Mouse (Mus musculus): Measurements from ENCODE around the gene Syngap1.
"Not testable (repeated sequence)": the region's sequence is repeated elsewhere in the genome, so short reads cannot be mapped to it uniquely, and the experiment has no call there.

Syngap1 gene

GRCm38 (mm10) chr17:26956895-26957294 is 15.8 kb downstream of the Syngap1 start:
- DNase-seq = no peak

DNA sequence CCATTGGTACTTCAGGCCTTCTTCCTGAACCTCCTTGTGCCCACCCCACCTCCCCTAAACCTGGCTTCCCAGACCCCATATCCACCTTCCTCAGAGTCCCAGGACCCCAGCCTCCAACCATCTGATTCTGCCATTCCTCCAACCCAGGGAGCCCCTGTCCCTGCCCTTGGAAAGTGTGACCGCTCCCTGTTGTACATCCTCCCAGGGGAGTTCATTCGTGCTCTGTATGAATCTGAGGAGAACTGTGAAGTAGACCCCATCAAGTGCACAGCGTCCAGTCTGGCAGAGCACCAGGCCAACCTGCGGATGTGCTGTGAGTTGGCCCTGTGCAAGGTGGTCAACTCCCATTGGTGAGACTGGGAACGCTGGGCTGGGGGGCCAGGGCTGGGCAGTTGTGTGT is 16.8 kb downstream of the Syngap1 start:
- no peak for DNase-seq

DNA sequence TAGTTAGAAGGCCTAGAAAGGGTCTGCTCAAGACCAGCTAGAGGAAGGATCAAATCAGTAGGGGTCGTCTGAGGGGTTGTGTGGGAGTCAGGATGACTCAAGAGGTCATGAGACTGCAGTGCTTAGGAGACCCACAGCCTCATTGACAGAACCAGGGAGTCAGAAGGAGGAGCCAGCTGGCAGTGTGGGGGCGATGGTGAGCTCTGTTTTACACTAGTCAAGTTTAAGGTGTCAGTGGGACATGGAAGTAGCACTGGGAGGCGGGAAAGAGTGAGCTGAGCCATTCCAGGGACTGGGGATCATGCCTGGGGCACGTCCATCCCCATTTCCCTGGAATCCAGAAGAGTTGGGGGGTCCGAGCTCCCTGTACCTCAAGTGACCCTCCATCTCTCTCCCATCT is 17.8 kb downstream of the Syngap1 start:
- DNase-seq = peak; percentile 75

GRCm38 (mm10) chr17:26959815-26960214 is 18.8 kb downstream of the Syngap1 start:
- no peak for DNase-seq

DNA sequence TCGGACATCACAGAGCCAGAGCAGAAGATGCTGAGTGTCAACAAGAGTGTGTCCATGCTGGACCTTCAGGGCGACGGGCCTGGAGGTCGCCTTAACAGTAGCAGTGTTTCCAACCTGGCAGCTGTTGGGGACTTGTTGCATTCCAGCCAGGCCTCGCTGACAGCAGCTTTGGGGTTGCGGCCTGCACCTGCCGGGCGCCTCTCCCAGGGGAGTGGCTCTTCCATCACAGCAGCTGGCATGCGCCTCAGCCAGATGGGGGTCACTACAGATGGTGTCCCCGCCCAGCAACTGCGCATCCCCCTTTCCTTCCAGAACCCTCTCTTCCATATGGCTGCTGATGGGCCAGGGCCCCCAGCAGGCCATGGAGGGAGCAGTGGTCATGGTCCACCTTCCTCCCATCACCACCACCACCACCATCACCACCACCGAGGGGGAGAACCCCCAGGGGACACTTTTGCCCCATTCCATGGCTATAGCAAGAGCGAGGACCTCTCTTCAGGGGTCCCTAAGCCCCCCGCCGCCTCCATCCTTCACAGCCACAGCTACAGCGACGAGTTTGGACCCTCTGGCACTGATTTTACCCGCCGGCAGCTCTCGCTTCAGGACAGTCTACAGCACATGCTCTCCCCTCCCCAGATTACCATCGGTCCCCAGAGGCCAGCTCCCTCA is 20.7 kb downstream of the Syngap1 start:
- no peak for DNase-seq

GRCm38 (mm10) chr17:26966993-26967392 is 25.9 kb downstream of the Syngap1 start:
- peak; percentile 77 for DNase-seq

DNA sequence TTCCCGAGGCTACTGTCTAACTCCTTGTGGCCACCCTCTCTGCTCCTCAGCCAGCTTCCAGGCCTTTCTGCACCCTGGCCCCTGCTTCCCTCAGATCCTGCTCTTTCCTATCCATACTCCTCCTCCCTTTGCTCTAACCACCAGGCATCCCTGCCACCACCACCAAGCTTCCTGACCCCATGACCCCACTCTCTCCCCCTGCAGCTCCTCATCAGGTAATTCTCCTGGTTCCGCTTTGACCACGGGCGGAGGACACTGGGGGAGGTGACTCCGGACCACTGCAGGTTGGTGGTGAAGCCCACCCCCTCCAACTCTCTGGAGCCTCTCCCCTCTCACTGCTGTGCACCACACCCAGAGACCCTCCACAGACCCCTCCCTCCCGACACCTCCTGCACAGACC is 26.4 kb downstream of the Syngap1 start:
- DNase-seq = no peak

DNA sequence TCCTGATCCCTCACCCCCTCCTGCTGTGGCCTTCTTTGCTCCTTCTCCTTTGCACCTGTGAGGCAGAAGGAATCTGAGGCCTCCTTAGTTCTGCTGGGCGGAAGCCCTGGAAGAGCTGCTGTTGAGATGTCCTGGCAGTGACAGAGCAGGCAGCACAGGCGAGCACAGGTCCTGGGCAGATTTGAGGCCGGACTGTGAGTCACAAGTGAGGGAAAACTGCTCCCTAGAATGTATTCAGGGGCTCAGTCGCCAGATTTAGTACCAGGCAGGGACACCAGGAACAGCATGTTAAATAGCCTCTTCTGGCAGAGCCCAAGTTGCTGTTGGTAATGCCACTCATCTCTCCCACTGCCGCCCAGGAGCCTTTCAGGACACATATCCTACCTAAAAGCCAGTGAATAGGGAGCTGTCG is 27.2 kb downstream of the Syngap1 start:
- no peak for DNase-seq

DNA sequence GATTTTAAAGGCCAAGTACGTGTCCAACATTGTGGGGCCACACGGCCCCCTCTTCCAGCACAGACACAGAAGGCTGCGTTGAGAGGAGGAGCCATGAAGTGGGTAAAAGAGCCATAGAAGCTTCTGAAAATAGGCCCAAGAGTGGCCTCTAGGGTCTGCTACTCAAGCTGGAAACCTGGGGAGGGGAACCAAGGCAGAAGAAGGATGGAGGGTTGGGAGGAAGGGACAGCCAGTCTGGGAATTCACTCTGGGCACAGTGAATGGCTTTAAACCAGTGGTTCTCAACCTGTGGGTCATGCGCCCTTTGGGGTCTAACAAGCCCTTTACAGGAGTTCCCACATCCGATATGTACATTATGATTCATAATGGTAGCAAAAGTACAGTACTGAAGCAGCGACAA is 28.2 kb downstream of the Syngap1 start:
- DNase-seq = no peak

- DNase-seq = no peak
These were observed 29.2 kb downstream of the Syngap1 start for GRCm38 (mm10) chr17:26970221-26970620.

GRCm38 (mm10) chr17:26971247-26971905 is 30.3 kb downstream of the Syngap1 start:
- no peak for DNase-seq

GRCm38 (mm10) chr17:26972107-26972506 is 31.1 kb downstream of the Syngap1 start:
- no peak for DNase-seq

GRCm38 (mm10) chr17:26972703-26973574 is 31.9 kb downstream of the Syngap1 start, which contains the start of gene Zbtb9:
TSS of gene Zbtb9 (plus strand) at chr17:26973167.
- peak; percentile 98 for DNase-seq

- DNase-seq = no peak
These were observed 33.5 kb downstream of the Syngap1 start for GRCm38 (mm10) chr17:26974547-26974946.

DNA sequence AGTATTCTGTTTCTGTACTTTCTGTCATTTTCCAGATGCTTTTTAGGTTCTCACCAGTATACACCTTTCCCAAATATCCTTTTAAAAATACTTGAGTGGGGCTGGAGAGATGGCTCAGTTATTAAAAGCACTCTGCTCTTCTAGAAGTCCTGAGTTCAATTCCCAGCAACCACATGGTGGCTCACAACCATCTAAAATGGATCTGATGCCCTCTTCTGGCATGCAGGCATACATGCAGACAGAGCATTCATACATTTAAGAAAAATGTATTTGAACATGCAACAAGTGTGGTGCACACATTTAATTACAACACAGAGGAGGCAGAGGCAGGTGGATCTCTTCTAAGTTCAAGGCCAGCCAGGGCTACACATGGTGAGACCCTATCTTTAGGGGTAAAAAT is 34.4 kb downstream of the Syngap1 start:
- no peak for DNase-seq

DNA sequence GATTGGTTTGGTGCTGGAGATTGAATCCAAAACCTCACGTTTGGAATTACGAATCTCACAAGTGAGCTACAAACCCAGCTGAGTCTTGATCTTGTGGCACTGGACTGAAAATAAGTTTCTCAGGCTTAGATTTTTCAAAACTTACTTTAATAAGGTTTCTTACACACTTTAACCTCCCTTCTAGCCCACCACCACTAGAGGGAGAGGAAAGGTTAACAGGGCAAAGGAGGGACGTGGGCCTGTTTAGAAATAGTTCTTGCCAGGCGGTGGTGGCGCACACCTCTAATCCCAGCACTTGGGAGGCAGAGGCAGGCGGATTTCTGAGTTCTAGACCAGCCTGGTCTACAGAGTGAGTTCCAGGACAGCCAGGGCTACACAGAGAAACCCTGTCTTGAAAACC is 36.3 kb downstream of the Syngap1 start:
- not testable (repeated sequence) for DNase-seq

DNA sequence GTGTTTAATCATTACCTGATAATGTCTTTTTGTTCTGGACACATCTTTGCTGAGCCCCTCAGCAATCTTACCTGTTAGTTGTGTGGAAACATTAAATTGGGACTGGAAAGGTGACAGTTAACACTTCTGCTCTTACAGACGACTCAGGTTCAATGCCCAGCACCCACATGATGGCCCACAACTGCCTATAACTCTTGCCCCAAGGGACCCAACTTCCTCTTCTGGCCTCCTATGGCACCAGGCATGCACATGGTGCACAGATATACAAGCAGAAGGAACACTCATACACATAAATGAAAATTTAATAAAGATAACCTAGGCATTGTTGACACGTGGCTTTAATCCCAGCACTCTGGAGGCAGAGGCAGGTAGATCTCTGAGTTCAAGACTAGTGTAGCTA is 38.4 kb downstream of the Syngap1 start:
- DNase-seq = no peak

DNA sequence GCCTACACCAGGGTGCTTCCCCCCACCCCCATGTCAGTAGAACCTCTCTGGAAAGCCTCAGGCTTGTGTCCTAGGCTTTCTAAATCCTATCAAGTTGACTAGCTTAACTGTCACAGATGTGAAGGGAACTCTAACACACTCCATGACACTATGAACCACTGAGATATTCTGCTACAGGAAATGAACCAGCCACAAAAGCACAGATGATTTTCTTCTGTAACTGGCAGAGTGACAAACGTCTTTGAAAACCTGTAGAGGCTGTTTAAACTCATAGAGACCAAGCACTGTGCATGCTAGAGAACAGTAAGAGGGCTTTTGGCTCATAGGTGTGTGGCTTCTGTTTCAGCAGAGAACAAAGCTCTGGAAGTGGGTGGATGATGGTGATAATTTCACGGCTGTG is 40.0 kb downstream of the Syngap1 start:
- no peak for DNase-seq

DNA sequence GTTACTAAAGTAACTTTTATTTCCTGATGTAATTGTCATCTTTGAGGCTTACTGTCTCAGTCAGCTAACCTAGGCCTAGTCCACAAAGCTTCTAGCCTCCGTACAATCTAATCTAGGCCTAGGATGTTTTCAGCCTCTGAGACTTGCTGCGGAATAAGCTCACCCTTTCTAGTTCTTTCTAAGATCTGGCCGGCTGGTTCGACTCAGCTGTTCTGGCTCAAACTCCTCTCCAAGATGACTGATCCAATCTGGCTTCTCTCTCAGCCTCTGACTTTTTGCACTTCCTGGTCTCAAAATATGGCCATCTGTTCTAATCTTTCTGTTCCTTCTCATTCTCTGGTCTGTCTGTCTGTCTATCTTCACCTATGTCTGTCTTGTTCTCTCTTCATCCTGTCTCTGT is 42.3 kb downstream of the Syngap1 start:
- DNase-seq = no peak

DNA sequence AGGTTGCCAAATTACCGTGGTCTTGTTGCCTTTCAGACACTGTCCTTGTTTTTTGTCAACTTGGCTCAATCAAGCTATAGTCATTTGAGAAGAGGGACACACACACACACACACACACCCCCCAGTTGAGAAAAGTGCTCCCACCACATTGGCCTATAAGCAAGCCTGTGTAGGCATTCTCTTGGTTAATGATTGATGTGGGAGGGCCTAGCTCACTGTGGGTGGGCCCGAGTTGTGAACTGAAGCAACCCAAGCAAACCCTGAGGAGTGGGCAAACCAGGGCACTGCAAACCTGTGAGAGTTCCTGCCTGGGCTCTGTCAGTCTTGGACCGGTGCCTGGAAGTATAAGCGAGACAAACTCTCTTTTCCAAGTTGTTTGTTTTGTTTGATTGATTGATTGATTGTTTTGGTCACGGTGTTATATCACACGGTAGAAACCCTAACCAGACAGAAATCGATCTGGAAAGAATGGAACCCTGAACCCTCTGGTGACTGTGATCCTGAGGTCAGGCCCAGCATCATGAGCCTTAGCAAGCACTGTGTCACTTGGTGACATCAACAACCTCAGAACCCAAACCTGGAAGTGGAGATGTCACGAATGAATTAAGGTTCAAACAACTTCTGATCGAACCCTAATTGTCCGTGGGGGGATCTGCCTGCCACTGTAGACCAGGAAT is 44.6 kb downstream of the Syngap1 start:
- DNase-seq = no peak

GRCm38 (mm10) chr17:26990521-26990920 is 49.5 kb downstream of the Syngap1 start:
- no peak for DNase-seq

- DNase-seq = no peak
These were observed 53.4 kb downstream of the Syngap1 start for GRCm38 (mm10) chr17:26994410-26994809.

GRCm38 (mm10) chr17:26995006-26995405 is 54.0 kb downstream of the Syngap1 start:
- DNase-seq = no peak

All from right cerebral cortex, adult 18-20 months (tissue).